Mouse (Mus musculus): ENCODE measurements around the gene Nop2. TPM values are rescaled to one million over a fixed set of nuclear protein-coding genes. Genes with fewer than 3 reads are reported as not detected.

Nop2 gene
- polyA plus RNA-seq, 1 experiment from 2014 or later = 101 TPM

Small RNA genes lying within 50 kb of the gene (microRNA-seq; reads per million reads assigned to microRNA genes)
- not detected for gene Mir7045

Other genes starting within 250 kb of the Nop2 start
- 0.17 TPM in 1 of 2 replicates, not detected in the other for gene Cd4, start 243.7 kb upstream of the Nop2 start, polyA plus RNA-seq (2016; fragmentation: Nextera tagmentation; extraction: Ambion mirVana)
- 0.76 and 0.88 TPM in 2 replicates for gene Lag3, start 220.2 kb upstream of the Nop2 start, polyA plus RNA-seq (2016; fragmentation: Nextera tagmentation; extraction: Ambion mirVana)
- gene Ptms, start 211.8 kb upstream of the Nop2 start, polyA plus RNA-seq (2016; fragmentation: Nextera tagmentation; extraction: Ambion mirVana) = 218 and 224 TPM in 2 replicates
- 388 and 398 TPM in 2 replicates for gene Mlf2, start 200.5 kb upstream of the Nop2 start, polyA plus RNA-seq (2016; fragmentation: Nextera tagmentation; extraction: Ambion mirVana)
- gene Cops7a, start 166.4 kb upstream of the Nop2 start, polyA plus RNA-seq (2016; fragmentation: Nextera tagmentation; extraction: Ambion mirVana) = 136 and 143 TPM in 2 replicates
- gene Pianp, start 135.2 kb upstream of the Nop2 start, polyA plus RNA-seq (2016; fragmentation: Nextera tagmentation; extraction: Ambion mirVana) = 1.4 and 1.7 TPM in 2 replicates
- gene Zfp384, start 122.8 kb upstream of the Nop2 start, polyA plus RNA-seq (2016; fragmentation: Nextera tagmentation; extraction: Ambion mirVana) = 8.2 and 12.1 TPM in 2 replicates
- gene Ing4, start 92.1 kb upstream of the Nop2 start, polyA plus RNA-seq (2016; fragmentation: Nextera tagmentation; extraction: Ambion mirVana) = 117 and 121 TPM in 2 replicates
- gene Acrbp, start 82.2 kb upstream of the Nop2 start, polyA plus RNA-seq (2016; fragmentation: Nextera tagmentation; extraction: Ambion mirVana) = 12.8 and 12.9 TPM in 2 replicates
- gene Lpar5, start 64.0 kb upstream of the Nop2 start, polyA plus RNA-seq (2016; fragmentation: Nextera tagmentation; extraction: Ambion mirVana) = 0.22 and 0.30 TPM in 2 replicates
- gene Chd4, start 35.9 kb upstream of the Nop2 start, polyA plus RNA-seq (2016; fragmentation: Nextera tagmentation; extraction: Ambion mirVana) = 91.0 and 99.4 TPM in 2 replicates
- gene Iffo1, start 13.3 kb downstream of the Nop2 start, polyA plus RNA-seq (2016; fragmentation: Nextera tagmentation; extraction: Ambion mirVana) = 9.2 and 10.0 TPM in 2 replicates
- 3,225 and 3,313 TPM in 2 replicates for gene Gapdh, start 34.6 kb downstream of the Nop2 start, polyA plus RNA-seq (2016; fragmentation: Nextera tagmentation; extraction: Ambion mirVana)
- gene Ncapd2, start 59.8 kb downstream of the Nop2 start, polyA plus RNA-seq (2016; fragmentation: Nextera tagmentation; extraction: Ambion mirVana) = 271 and 274 TPM in 2 replicates
- gene Mrpl51, start 59.9 kb downstream of the Nop2 start, polyA plus RNA-seq (2016; fragmentation: Nextera tagmentation; extraction: Ambion mirVana) = 232 and 239 TPM in 2 replicates
- gene Vamp1, start 83.6 kb downstream of the Nop2 start, polyA plus RNA-seq (2016; fragmentation: Nextera tagmentation; extraction: Ambion mirVana) = 3.8 and 4.7 TPM in 2 replicates
- gene Tapbpl, start 100.0 kb downstream of the Nop2 start, polyA plus RNA-seq (2016; fragmentation: Nextera tagmentation; extraction: Ambion mirVana) = 1.6 and 2.1 TPM in 2 replicates
- gene Cd27, start 105.1 kb downstream of the Nop2 start, polyA plus RNA-seq (2016; fragmentation: Nextera tagmentation; extraction: Ambion mirVana) = 1.1 and 1.7 TPM in 2 replicates
- 0.12 TPM in 1 of 2 replicates, not detected in the other for gene Tuba3a, start 154.1 kb downstream of the Nop2 start, polyA plus RNA-seq (2016; fragmentation: Nextera tagmentation; extraction: Ambion mirVana)
- gene Ltbr, start 182.0 kb downstream of the Nop2 start, polyA plus RNA-seq (2016; fragmentation: Nextera tagmentation; extraction: Ambion mirVana) = 16.1 and 17.2 TPM in 2 replicates
- 0.20 and 0.30 TPM in 2 replicates for gene Scnn1a, start 188.8 kb downstream of the Nop2 start, polyA plus RNA-seq (2016; fragmentation: Nextera tagmentation; extraction: Ambion mirVana)
- 24.1 and 24.4 TPM in 2 replicates for gene Tnfrsf1a, start 217.5 kb downstream of the Nop2 start, polyA plus RNA-seq (2016; fragmentation: Nextera tagmentation; extraction: Ambion mirVana)
- 0.07 TPM in 2 replicates for gene Plekhg6, start 248.9 kb downstream of the Nop2 start, polyA plus RNA-seq (2016; fragmentation: Nextera tagmentation; extraction: Ambion mirVana)